Mouse (Mus musculus) left cerebral cortex, postnatal 36 days (tissue): ENCODE measurements around the gene Nfix. TPM values are rescaled to one million over a fixed set of nuclear protein-coding genes. Genes with fewer than 3 reads are reported as not detected.

Experiments used
- DNase-seq, 2 experiments: peaks; one replicate each; pipeline ENCODE4 v3.0.0; 2021 to 2022; ENCODE audit warnings: low spot score in 2 of 2, mixed read lengths in 1 of 2
- intact Hi-C: fragments of 180-260 bp; cut with DNase I; formaldehyde crosslinking; loops from one replicate; pipeline ENCODE4 v1.15.1; 2025
- total RNA-seq, 2 experiments: library from RNA; stranded (reverse); gene quantifications; 2 replicates each; pipeline ENCODE4 v1.2.3; 2021

The Nfix gene
- total RNA-seq, 2 experiments from 2014 or later, result 303 to 353 TPM

DNA sequence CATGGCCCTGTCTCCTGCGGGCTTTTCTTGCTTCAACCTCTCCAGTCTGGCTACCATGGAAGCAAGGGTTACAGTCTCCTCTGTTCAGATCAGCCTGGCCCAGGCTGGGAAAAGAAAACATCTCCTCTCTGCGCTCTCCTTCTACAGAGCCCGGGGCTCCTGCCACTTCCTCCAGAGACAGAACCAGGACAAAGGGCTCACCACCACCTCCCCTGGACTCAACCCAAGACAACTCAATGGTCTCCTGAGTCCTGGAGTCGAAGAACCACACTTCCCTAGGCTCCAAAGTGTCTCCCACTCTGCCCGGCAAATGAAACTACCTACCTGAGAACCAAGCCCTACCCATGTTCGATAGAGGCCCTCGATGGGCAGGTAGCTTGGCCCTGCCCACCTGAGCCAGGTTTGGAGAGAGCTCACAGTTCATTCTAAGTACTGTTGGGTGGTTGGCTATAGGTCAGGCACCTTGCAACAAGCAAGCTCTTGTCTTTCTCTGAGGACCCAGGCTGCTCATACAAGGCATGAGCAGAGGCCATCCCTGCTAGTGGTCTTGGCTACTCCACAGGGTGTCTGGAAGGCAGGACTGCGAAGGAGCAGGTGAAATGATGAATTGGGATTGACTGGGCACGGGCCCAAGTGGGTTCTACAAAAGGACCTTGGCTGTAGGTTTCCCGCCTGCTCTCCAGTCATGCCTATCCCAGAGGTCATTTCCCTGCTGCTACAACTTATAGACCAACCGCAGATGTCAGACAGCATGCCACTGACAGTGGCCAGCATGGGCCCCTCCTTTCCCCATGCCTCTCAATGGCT is 68.6 kb downstream of the Nfix start:
- no peak for DNase-seq
- intact Hi-C loops, result no loop called here

DNA sequence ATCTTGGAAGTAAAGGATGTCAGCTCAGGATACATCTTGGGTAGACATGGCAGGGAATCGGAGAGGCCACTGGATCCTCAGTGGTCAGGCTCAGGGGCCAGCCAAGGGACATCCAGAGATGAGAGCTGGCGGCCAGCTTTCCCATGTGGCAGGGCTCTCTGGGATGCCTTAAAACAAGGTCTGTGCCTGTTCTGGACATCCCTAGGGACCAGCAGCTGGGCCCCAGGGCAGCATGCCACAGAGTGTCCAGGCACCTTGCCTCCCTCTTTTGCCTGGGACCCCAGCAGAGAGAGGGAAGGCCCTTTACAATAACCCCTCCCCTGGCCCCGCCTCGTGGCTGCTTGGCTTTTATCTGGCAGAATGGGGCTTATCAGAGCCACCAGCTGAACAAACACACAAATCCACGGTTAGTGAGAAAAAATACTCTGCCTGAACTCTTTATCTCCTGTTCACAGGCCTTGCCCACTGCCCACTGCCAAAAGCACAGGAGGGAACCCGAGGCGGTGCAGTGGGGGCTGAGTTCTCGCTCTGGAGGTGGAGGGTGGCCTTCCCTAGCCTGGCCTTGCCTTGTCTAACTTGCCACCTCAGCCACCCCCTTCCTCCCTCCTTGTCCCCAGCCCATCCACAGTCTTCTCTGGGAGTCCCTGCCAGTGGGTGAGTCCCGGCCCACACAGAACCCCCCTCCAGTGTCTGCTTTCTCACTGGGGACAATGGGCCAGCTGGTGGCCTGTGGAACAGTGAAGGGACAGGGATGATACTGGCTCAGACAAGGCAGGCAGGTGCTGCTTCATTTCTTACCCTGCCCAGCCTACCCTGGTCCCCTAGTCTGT is 69.4 kb downstream of the Nfix start:
- DNase-seq, result no peak
- intact Hi-C loops, result no loop called here

DNA sequence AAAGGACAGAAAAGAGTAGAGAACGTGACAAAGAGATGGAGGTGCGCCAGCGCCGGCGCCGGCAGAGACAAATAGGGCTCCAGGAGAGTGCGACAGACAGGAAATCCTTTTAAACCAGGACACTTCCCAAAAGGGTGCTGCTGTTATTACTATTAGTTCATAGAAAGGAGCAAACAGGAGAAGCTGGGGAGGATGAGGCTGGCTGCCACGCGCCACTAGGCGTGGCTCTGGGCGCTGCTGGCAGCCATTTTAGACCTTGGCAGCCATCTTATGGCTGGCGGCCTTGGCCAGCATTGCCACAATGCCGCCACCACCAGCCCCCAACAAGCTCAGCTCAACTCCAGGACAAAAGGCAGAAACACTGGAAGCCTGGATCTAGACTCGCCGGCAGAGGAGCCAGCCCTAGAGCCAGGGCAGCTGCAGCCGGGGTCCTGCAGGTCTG is 70.2 kb downstream of the Nfix start:
- intact Hi-C loops, result no loop called here
- no peak for DNase-seq

DNA sequence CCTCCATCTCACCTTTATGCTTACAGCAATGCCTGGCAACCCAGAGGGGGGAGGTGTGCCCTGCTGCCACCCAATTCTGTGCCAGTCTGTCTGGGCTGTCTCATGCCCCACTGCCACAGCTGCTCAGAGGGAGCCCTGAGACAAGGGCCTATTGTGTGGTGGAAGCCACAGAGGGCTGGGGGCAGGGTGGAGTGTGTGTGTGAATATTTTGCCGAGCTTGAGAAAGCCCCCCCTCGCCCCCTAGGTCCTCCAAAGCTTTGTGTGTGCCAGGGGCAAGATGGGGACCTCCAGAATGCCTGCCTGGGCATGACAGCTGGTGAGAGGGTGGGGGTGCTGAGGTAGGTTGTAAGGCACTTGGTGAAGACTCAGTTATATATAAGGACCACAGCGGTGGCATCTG is 71.7 kb downstream of the Nfix start:
- intact Hi-C loops, result no loop called here
- DNase-seq, result no peak

DNA sequence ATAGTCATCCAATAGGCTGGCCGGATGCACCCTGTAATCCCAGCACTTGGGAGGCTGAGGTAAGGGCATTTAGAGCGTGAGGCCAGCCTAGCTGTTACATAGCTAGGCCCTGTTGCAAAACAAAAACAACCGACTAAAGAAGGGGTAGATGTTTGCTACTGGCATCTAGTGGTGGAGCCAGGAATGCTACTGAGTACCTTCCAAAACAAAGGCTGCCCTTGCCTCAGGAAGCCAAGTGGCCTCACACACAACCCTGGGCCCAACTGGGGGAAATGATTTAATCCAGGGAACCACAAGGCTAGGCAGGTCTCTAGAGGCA is 74.2 kb downstream of the Nfix start:
- intact Hi-C loops, result no loop called here
- no peak for DNase-seq

DNA sequence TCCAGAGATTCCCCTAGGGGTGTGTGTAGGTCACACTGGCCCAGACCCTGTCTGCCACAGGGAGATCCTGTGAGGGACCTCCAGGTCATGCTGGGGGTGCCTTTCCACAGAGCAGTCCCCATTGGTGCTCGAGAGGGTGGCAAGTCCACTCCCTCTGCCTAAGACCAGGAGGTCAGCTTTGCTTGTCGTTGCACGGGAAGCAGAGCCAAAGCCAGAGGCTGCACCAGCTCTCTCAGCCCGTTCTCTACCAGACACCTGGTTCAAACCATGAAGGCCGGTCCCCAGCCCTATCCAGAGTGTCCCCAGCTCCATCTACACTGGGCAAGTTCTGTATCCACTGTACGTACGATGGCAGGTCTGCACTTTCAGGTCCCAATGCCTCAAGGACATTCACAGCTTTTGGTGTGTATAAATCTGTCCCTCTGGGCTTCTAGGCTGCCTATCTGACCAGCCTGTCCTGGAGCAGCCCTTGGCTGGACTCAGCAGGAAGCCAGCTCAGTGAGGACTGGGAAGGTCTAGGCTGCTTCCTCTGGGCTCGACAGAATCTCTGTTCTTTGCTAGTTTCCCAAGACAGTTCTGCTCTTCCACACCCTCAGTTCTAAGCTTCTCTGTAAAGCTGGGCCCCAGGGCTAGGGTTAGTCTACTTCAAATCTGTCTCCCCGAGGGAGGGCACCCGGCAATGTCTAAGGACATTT is 74.8 kb downstream of the Nfix start:
- no peak for DNase-seq
- intact Hi-C loops, result no loop called here

DNA sequence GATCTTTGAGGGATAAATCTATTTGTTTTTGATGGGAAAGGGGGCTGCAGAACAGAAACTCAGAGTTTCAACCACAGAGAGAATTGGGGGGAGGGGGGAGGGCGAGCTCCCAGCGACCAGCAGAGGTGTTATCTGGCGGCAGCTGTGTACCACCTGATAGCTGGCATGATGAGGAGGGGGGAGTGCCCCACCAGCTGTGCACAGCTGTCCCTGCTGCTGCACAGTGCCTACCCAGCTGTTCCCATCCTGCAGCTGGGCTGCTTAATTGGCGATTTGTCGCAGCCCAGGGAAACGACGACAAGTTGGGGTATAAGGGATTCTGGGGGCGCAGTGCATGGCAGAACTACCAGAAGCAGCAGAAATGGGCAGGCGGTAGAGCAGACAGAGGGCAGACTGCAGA is 75.5 kb downstream of the Nfix start:
- intact Hi-C loops, result no loop called here
- no peak for DNase-seq

DNA sequence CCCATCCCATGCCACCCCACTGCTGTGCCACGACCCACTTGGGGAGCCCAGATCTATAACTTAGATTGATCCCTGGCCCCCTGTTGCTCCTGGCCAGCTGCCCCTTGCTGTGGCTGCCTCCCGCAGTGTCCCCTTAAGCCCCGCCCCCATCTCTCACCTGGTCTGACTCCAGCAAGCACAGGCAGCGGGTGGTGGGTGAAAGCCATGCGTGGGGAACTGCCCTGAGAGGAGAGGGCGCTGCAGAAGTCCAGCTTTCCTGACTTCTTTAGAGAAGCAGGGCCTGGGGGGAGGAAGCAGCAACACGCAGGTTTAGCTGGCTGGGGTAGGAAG is 76.6 kb downstream of the Nfix start:
- DNase-seq, result no peak
- intact Hi-C loops, result no loop called here

DNA sequence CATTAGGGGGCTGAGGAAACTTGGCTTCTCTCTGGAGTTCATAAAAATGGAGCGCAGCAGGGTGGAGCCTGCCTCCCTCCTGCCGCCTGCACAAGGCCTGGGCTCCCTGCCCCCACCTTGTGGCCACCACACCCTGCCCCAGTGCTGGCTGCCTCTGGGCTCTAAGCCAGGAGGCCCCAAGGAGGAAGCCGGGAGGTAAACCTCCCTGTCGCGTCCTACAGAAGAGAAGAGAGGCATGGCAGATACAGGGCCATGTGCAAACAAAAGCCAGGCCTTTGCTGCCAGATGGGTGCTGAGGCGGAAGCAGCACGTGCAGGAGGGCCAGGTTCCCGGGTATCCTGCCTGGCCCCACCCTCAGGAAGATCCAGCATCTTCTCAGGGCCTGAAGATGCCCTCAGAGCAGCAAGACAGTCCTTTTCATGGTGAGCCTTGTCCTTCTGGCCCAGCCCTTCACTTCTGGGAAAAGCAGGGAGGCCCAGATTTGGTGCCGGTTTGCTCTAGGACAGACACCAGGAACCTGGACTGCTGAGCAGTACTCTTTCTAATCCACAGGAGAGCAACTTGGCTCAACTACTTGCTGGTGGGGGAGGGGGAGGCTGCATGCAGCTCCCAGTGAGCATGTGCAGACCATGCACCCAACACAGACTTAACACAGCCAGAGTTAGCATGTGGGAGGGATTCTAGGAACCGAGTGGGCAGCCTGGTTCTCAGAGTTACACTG is 77.1 kb downstream of the Nfix start, which contains the start of gene G430095P16Rik:
Gene G430095P16Rik, plus strand, starts transcription at position 158 of the 721 bp plus-strand sequence.
- intact Hi-C loops, result no loop called here
- peak; percentile 68 to 75 for DNase-seq

DNA sequence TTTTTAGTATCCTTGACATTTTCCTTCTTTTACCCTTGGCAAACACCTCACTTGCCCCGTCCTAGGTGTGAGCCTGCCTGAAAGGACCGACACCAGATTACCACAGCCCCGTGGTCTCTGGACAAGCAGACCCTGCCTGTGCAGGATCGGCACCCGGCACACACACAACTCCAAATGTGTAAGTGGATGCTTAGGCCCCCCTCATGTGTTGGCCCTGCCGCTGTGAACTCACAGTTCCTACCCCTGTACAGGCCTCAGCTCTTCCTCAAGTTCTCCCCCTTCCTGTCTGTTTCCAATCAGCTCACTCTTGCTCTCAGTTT is 77.7 kb downstream of the Nfix start:
- DNase-seq, result no peak
- intact Hi-C loops, result no loop called here

DNA sequence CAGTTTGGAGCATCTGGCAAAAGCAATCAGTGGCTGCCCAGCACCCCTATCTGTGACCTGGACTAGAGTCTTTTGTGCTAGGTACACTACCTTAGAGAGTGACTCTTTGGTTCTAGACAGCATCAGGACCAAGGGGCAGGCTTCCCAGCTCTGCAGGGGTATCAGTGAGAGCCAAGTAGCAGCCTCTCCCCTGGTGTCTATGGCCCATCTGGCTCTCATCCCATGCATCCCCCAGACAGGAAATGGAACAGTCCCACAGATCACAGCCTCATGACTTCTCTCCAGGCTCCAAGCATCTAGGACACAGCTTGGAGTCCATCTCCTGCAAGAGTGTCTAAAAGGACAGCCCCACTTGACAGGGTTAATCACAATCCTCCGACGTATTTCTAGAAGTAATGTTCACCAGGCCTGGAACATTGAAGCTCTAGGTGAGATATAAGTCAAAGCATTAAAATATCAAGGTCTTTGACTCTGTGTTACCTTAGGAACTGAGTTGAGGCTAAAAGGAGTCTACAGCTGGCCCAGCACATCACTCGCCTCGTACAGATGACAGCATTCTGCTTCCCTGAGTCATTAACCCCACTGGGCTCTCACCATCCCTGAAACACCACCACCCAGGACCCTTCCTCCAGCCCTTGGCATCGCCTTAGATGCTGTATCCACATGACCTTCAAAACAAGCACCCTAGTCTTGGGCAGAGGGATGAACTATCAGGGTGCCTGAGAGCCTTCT is 81.0 kb downstream of the Nfix start:
- DNase-seq, result no peak
- intact Hi-C loops, result no loop called here

DNA sequence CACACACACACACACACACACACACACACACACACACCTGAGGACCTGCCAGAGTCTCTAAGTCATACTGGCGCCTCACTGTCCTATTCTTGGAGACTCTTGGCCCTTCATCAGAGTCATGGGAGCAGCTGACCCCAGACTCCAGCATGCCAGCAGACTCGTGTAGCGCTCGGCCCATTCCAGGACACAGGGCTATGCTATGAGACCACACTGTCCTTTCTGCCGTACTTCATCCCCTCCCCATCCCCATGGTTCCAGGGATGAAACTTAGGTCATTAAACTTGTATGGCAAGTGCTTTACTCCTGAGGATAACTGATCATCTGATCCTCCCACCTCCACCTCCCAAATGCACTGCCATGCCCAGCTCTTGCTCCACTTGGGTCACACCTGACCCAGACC is 81.7 kb downstream of the Nfix start:
- no peak for DNase-seq
- intact Hi-C loops, result no loop called here

DNA sequence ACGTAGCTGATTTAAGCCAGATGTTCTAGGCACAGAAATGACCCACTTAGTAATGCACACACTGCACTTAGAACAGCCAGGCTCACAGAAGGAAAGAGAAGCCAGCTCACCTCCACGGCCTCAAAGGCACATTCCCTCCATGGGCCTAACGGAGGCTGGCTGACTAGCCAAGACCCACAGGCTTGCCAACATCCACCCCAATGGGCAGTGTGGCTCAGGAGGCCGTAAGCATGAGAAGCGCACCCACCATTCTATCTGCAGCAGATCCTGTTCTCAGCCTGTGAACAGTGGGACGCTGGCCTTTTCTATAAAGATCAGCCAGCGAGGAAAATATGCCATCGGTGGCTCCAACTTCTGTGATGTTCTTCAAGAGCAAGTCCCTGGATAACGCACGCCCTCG is 83.4 kb downstream of the Nfix start:
- intact Hi-C loops, result no loop called here

DNA sequence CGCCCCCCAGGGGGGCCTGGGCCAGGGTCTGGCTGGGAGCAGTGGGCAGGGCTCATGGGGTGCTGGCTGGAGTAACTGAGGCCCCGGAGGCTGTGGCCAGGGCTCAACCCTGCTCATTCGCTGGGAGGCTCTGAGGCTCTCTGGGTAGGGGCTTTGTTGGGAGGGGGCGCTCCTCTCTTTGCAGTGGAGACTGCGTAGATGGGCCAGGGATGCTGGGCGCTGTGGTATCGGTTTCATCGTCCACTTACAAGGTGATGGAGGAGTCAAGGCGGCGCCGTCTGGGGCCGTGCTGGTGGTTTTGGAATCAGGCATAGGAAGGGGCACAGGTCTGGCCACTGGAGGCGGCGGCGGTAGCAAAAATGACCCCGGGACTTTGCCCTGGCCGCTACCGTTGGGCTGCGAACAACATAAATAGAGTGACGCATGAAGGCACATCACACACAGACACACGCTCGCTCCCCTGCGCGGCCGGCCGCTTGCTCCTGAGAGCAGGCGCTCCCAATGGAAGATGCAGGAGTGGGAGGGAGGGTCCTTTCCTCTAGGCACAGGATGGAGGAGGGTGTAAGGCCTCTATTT is 84.2 kb downstream of the Nfix start:
- intact Hi-C loops, result no loop called here
- peak in 1 of 2 experiments; percentile 15 for DNase-seq

More for the DNA sequence above, 83.4 kb downstream of the Nfix start:
- no peak for DNase-seq

DNA sequence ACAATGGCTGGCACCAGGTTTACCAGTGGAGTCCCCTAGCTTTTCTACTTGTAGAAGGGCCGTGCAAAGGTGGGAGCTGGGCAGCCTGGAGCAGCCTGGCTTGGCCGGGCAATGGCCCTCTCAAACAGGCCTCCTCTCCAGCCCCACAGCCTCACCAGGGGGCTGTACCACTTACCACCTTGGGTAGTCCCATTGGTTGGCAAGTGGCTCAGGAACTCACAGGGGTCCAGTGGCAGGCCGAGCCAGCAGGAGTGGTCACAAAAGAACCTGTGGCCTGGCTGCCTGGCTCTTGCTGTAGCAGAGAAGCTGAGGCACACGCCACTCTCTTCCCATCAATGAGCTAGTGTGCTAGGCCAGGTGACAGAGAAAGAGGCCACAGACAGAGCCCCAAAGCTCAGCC is 86.0 kb downstream of the Nfix start:
- no peak for DNase-seq
- intact Hi-C loops, result no loop called here

DNA sequence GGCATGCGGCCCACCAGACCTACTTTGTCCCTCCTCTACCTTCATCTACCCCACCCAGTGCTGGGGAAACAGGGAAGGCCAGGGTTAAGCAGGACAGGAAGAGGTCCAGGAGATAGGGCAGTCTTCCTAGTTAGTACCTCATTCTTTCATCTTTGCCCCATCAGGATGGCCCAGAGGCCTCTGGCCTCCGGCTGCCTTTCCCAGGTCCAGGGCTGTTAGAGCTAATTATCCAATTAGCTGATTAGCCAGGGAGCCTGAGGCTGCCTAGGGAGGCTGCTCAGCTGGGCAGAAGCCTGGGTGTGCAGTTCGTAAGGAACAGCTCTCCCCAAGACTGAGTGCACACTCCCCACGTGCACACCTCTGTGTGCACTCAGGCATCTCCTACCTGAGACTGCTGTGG is 86.8 kb downstream of the Nfix start:
- intact Hi-C loops, result no loop called here

DNA sequence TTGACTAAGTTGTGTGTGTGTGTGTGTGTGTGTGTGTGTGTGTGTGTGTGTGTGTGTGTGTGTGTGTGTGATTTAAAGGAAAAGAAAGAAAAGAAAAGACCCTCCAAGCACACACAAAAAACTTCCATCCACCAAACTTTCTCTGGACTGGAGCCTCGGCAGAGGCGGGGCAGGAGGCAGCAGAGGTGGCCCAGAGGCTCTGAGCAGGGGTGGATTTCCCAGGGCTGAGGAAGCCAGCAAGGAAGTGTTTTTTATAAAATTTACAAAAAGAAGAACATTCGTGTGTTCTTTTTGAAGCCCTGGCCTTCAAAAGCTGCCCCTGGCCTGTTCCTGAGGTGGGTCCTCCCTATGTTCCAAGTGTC is 87.4 kb downstream of the Nfix start:
- DNase-seq, result no peak
- intact Hi-C loops, result no loop called here

More for the DNA sequence above, 86.8 kb downstream of the Nfix start:
- no peak for DNase-seq

DNA sequence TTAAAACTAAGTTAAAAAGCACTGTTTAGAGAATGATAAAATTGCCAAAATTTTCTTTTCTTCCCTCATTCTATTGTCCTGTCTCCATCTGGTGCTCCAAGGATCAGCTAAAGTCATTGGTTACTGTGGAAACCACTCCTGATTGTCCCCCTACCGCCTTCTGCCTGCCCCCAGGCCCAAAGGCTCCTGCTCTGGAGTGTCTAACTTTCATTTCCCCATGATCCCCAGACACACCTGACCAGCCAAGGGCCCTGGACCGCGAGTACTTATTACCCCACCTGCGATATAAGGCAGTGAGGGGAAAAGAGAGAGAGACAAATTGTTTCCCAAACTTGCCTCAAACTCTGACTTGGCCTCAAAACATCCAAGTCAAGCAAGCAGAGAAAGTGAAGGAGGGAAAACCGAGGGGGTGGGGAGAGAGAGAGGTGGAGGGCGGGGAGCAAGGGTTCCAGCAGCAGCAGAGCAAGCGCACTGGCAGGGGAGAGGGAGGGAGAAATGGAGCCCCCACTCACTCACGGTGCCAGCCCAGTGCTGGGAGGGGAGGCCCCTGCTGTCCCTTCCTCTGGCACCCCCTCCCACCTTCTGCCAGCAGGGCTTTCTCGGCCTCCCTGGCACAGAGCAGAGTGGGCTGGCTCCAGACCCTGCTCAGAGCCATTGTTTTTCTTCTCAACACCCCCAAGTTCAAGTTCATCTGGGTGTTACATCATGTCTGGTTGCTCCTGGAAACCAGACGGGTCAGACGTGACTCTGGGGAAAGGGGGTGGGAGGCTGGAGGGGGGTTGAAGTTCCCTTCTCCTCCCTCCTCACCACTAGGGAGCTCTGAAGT is 88.0 kb downstream of the Nfix start:
- DNase-seq, result peak in 1 of 2 experiments; percentile 34
- intact Hi-C loops, result no loop called here
